Mouse (Mus musculus): ENCODE measurements around the gene Foxn3.

GRCm38 (mm10) chr12:99224863-99225603, 338.3 kb downstream of the Foxn3 start:
- TF ChIP-seq CTCF (IDR thresholded peaks at IDR 0.05; ENCODE audit: insufficient read depth, low read depth, low read length) (no peak), POLR2A (IDR thresholded peaks at IDR 0.05; ENCODE audit: insufficient read depth, low read depth, low read length) (no peak)

Data from olfactory bulb, adult 2 months (tissue).